Mouse (Mus musculus) effector memory CD4-positive, alpha-beta T cell, adult 5 months (primary cell): Measurements from ENCODE around the gene Olfr221. TPM values are rescaled to one million over a fixed set of nuclear protein-coding genes. Genes with fewer than 3 reads are reported as not detected.

ENCODE experiments used
- polyA plus RNA-seq: library from polyadenylated mRNA; unstranded; fragments of 100-300 nt; shearing (Covaris generic); gene quantifications from one replicate; pipeline ENCODE4 v1.2.1, GENCODE M21; 2017

Olfr221 gene
- not detected for polyA plus RNA-seq

GRCm38 (mm10) chr14:52042359-52042758 lies at the start of gene Olfr221:
Olfr221 (minus strand) TSS chr14:52042459.

GRCm38 (mm10) chr14:52020486-52021137 lies 21.6 kb downstream of the Olfr221 start, which contains the start of gene Zfp219:
Zfp219 (minus strand) TSS chr14:52020733.

GRCm38 (mm10) chr14:52015445-52016100 lies 26.7 kb downstream of the Olfr221 start, which contains the start of gene Tmem253:
Tmem253 (plus strand) TSS chr14:52015658.

GRCm38 (mm10) chr14:51984247-51985231 lies 57.7 kb downstream of the Olfr221 start, which contains the start of gene Arhgef40:
Arhgef40 (plus strand) TSS chr14:51984719.

Other genes starting within 250 kb of the Olfr221 start
- gene AY358078, start 242.4 kb downstream of the Olfr221 start, polyA plus RNA-seq, result not detected
- not detected for gene Ear6, start 188.8 kb downstream of the Olfr221 start, polyA plus RNA-seq
- 36.2 TPM for gene Mettl17, start 157.6 kb downstream of the Olfr221 start, polyA plus RNA-seq
- gene Slc39a2, start 149.6 kb downstream of the Olfr221 start, polyA plus RNA-seq, result 0.15 TPM
- gene Ndrg2, start 128.3 kb downstream of the Olfr221 start, polyA plus RNA-seq, result 13.1 TPM
- not detected for gene Tppp2, start 124.0 kb downstream of the Olfr221 start, polyA plus RNA-seq
- not detected for gene Rnase13, start 119.7 kb downstream of the Olfr221 start, polyA plus RNA-seq
- gene Arhgef40, start 57.7 kb downstream of the Olfr221 start, polyA plus RNA-seq, result 1.4 TPM
- gene Tmem253, start 26.8 kb downstream of the Olfr221 start, polyA plus RNA-seq, result 0.81 TPM
- gene Zfp219, start 21.7 kb downstream of the Olfr221 start, polyA plus RNA-seq, result 16.5 TPM
- 473 TPM for gene Hnrnpc, start 61.6 kb upstream of the Olfr221 start, polyA plus RNA-seq
- gene Rpgrip1, start 68.2 kb upstream of the Olfr221 start, polyA plus RNA-seq, result 2.1 TPM
- 14.9 TPM for gene Supt16, start 155.0 kb upstream of the Olfr221 start, polyA plus RNA-seq
- 29.7 TPM for gene Chd8, start 215.3 kb upstream of the Olfr221 start, polyA plus RNA-seq
- 128 TPM for gene Tox4, start 236.7 kb upstream of the Olfr221 start, polyA plus RNA-seq
- gene Rab2b, start 237.1 kb upstream of the Olfr221 start, polyA plus RNA-seq, result 24.1 TPM